Mouse (Mus musculus) kidney, adult 2 months (tissue): ENCODE measurements around the gene Cfap54.

Source experiments
- CTCF ChIP-seq: fragments of 200-500 bp; conservative IDR thresholded peaks from 2 replicates; pipeline ENCODE4 v1.5.1; 2011; ENCODE audit warnings: low read depth, mild to moderate bottlenecking, control low read depth, low read length, moderate library complexity, mixed read lengths; ENCODE audit not compliant: insufficient read depth, insufficient read length
- POLR2A ChIP-seq: fragments of 200-500 bp; IDR thresholded peaks from one replicate; pipeline ENCODE4 v1.6.1; 2011; ENCODE audit warnings: low read depth, low read length, control low read depth

- no peak for TF ChIP-seq CTCF
- no peak for TF ChIP-seq POLR2A
These were observed 203.4 kb downstream of the Cfap54 start for GRCm38 (mm10) chr10:92878000-92878399.
